Mouse (Mus musculus) layer of hippocampus, adult 9-11 months (tissue): ENCODE measurements at regions not wholly inside any gene's neighbourhood (a gene's known extent, or its start where the extent isn't known, plus 50 kb on each side); places are given as distances from the start of the nearest gene placed in this dataset.

Source experiments
- DNase-seq: peaks from one replicate; pipeline ENCODE4 v3.0.0; 2022

DNA sequence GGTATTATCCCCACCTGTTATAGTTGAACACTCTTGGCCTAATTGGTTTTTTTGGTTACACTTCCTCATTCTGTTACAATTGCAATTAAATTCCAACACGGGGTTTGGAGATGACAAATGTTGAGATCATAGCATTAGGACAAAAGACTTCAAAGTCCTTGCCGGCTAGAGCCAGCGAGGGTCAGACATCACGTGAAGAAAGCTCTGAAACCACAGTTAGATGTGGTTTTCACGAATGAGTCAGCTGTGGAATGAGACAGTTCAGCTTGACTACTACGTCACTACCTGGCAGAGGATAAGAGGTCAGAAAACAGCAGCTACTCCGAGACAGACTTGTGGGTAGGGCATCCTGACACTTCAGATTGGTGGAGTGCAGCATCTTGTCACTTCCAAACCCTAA is 55.5 kb upstream of the Trio start:
- DNase-seq = no peak

DNA sequence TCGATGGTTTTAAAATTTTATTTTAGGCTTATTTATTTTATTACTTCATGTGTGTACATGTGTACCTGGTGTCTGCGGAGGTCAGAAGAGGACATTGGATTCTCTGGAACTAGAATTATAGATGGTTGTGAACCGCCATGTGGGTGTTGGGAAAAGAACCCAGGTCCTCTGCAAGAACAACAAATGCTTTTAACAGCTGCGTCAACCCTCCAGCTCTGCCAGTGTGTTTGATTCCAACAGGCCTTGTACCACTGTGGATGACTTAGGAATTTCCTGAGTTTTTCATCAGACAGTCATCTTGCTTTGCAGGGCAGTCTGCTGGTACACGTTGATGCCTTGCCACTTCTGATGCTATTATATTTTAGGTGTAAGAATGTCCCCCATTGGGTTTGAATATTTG is 56.8 kb upstream of the Trio start:
- DNase-seq = no peak

DNA sequence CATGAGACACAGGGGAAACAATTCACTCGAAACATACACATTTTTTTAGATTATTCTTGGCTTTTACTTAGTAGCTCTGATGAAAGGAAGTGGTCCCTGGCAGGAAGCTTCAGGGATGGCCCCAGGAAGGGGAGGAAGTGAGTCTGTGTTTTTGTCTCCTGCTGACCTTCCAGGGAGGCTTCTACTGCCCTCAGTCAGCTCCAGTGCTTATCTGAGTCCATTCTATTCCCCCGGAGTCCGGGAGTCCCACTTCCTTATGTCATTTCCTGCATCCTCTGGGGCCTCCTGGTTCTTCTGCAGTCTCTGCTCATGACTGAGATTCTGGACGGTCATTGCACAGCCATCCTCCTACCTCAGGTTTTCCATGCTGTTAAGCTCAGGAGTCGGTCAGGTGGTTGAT is 80.3 kb upstream of the Trio start:
- DNase-seq = no peak

DNA sequence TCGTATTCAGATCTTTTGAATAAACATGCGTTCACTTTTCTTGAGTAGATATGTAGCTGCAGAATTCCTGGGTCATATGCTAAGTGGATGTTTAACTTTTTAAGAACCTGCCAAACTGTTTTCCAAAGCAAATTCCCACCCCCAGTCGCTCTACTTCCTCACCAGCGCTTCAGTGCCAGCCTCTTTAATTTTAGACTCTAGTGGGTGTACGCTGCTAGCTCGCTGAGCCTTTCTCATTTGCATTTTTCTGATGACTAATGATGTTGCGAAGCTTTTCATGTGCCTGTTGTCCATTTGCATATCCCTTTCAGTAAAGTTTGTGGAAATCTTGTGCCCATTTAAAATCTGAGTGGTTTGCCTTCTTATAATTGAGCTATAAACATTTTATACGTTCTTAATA is 84.3 kb upstream of the Trio start:
- DNase-seq = peak; percentile 75

- no peak for DNase-seq
Observed at GRCm38 (mm10) chr15:28113491-28113890, 87.8 kb upstream of the Trio start.

DNA sequence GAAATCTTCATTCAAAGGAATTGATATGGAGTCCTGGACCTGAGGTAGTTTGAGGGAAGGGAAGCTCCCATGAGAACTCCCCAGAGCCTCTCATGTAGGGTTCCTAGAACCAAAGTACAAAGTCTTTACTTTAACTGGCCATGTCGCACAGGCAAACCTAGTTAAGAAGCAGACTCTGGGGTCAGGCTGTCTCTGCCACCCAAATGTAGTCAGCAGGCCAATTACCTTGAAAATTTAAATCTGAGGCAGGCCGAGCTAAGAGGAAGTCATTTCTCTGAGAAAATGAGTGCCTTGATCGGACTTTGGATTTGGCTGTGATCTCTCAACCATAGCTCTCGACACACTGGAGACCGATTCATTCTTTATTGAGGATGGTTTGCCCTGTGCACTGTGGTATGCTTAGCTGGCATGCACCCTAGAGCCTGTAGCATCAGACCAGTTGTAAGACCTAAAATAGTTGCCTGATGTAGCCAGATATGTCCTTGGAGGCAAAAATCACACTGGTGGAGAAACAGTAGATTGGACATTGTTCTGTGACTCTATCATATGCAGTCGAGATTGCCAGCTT is 88.6 kb upstream of the Trio start:
- no peak for DNase-seq

DNA sequence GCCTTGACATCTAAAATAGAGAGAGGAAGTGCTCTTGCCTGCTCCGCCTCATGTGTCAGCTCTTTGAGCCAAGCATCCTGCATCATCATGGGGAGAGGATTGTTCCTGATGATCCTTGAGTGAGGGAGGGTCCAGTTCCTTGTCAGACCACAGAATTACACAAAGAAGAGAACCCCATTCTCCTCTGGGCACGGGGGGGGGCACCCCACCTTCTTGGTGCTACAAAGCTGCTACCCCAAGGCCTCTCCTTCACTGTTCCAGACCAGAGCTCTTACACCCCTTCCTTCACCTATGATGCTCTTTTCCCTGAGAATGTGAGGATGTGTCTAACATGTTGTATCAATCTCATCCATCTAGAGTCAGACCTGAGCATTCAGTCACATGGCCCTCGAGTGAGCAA is 76.7 kb upstream of the Dnah5 start:
- no peak for DNase-seq

DNA sequence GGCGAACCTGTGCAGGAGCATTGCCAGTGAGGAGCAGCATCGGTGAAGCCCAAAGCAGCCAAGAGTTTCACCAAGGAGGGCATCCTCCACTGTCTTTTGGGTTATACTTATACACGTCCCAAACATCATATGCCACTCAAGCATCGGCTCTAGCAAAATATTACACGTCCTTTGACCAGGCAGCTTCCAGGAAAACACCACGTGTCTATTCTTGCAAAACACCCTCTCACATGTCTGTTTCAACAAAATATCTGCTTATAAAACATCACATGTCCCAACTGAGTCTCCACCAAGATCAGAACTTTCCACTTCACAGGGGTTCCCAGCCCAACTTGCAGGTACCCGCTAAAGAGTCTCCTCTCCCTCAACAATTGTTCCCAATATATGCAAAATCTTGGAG is 74.0 kb upstream of the Dnah5 start:
- DNase-seq = no peak

- no peak for DNase-seq
Observed at GRCm38 (mm10) chr15:28131546-28131945, 72.0 kb upstream of the Dnah5 start.

- DNase-seq = no peak
Observed at GRCm38 (mm10) chr15:28133171-28133810, 70.3 kb upstream of the Dnah5 start.

- DNase-seq = no peak
Observed at GRCm38 (mm10) chr15:28134206-28134605, 69.3 kb upstream of the Dnah5 start.

DNA sequence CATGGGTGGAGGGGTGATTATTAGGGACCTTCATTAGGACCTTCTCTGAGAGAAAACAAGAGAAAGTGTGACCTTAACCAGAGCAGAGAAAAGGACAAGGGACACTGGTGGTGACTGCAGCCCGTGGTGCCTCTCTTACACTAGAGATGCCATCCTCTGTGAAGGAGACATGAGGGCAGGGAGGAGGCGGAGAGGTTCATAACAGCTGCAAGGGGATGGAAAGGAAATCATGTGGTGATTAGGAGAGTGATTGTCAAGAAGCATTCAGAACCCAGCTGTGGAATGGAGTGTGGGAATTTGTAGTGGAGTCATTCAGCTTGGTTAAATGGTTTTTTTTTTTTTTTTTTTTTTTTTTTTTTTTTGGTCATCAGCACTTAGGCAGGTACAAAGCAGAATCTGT is 64.7 kb upstream of the Dnah5 start:
- no peak for DNase-seq

DNA sequence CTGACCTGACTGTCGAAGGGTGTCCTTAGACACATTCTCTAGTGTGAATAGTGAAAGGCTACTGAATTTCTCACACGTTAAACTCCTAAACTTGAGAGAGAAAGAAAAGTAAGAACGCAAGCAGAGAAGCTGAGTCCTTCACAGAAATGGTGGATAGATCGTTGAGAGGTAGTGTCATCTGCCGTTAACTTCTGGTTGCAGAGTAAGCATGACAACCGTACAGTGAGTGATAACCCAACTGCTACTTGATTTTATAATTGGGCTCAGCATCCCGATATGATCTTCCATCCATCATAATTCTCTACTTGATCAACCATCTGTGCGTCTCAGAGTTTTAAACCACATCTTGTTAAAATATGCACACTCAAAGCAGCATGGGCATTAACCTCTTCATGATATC is 63.3 kb upstream of the Dnah5 start:
- DNase-seq = peak; percentile 40

- no peak for DNase-seq
Observed at GRCm38 (mm10) chr15:28141345-28141744, 62.2 kb upstream of the Dnah5 start.

DNA sequence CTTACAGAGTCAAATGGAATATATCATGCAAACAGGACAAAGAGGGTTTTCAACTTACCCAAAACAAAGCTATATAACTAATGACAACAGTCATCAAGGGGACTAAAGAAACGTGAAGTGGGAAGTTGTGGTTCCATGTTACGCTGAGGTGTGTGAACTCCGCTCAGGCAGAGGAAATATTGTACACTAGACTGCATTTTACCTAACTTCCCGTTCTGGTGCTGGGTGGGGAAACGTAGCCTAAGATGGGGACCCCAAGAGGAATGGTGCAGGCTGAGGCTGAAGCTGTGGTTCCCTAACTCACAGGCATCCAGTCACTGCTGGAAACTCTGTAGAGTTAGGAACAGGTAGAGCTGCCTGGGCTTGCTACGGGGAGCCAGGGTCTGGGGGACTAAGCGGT is 59.3 kb upstream of the Dnah5 start:
- DNase-seq = no peak

DNA sequence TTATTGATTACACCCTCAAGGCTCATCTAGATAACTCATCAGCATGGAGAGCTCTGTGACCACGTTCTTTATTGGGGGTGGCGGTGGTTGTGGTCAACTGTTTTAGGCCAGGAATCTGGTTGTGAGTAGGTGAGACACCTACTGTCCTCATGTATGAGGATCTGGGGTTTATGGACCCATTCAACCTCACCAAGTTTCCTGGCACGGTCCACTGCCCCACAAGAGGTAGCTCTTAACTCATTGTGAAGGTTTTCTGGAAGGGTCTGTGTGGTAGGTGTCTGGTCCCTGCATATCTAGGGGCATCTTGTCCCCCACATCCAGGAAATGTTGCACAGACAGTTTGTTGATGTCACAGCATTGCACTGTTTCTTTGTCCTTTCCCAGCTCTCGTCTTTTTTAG is 58.7 kb upstream of the Dnah5 start:
- DNase-seq = no peak

- DNase-seq = no peak
Observed at GRCm38 (mm10) chr15:28151678-28152077, 51.9 kb upstream of the Dnah5 start.
